Mouse (Mus musculus): ENCODE results near the gene Tmem42.

The Tmem42 gene

DNA sequence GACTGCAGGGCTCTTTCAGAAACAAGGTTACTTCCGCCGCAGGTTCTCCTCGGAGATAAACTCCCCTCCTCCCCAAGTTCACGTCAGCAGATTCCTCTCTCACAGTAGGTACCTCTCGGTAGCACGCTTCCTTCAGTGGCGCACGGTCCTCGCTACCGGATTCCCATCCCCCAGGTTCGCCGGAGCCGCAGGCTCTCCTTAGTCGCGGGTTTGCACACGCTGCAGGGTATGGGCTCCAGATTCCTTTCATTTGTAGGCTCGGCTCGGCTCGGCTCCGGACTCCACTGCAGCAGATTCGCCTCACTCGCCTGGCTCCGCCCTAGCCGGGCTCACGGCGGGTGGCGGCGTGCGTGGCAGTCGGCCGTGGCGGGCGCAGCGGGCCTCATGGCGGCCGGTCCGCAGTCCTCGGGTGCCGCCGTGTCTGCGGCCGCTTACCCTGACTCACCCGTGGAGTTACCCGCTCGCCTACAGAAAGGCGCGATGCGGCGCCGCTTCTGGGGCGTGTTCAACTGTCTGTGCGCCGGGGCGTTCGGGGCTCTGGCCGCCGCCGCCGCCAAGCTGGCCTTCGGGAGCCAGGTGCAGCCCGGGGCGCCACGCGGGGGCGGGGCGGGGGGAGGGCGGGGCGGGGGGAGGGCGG lies at the start of gene Tmem42:
Gene Tmem42, plus strand, starts transcription at position 332 of the 637 bp plus-strand sequence.
- peak; percentile 65 to 73 for DNase-seq (ENCODE audit: low spot score in 2 of 2)

GRCm38 (mm10) chr9:122998406-122999192 lies 22.5 kb upstream of the Tmem42 start:
- no peak for DNase-seq (ENCODE audit: low spot score in 2 of 2)

GRCm38 (mm10) chr9:122999193-122999586 lies 21.9 kb upstream of the Tmem42 start:
- no peak for DNase-seq (ENCODE audit: low spot score in 2 of 2)

DNA sequence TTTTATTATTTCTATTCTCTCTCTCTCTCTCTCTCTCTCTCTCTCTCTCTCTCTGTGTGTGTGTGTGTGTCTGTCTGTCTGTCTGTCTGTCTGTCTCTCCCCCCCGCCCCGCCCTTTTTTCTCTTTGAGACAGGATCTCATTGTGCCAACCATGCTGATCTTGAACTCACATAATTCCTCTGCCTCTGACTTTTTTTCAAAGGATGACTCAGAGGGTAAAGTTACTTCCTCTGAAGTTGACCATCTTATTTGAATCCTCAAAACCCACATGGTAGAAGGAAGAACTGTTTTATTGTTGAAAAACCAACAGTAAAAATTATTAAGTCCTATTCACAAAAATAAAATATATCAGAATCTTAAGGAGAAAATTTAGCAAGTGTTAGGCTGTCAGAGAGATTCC lies 16.4 kb upstream of the Tmem42 start:
- DNase-seq (ENCODE audit: low spot score in 2 of 2) = no peak

GRCm38 (mm10) chr9:123006071-123006470 lies 15.1 kb upstream of the Tmem42 start:
- DNase-seq (ENCODE audit: low spot score in 2 of 2) = no peak

- no peak for DNase-seq (ENCODE audit: low spot score in 2 of 2)
Observed at GRCm38 (mm10) chr9:123021636-123022379, 682 bp downstream of the Tmem42 start.

DNA sequence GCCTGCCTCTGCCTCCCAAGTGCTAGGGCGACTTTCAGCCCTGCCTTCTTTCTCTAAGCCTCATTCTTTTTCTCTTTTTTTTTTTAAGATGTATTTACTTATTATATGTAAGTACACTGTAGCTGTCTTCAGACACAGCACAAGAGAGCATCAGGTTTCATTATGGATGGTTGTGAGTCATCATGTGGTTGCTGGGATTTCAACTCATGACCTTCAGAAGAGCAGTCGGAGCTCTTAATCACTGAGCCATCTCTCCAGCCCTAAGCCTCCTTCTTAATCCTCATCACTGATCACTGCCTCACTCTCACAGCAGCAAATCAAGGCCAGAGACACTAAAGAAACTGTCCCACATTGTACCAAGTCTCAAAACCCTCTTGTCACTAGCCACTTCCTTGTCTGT lies 3.1 kb downstream of the Tmem42 start:
- DNase-seq (ENCODE audit: low spot score in 2 of 2) = no peak

DNA sequence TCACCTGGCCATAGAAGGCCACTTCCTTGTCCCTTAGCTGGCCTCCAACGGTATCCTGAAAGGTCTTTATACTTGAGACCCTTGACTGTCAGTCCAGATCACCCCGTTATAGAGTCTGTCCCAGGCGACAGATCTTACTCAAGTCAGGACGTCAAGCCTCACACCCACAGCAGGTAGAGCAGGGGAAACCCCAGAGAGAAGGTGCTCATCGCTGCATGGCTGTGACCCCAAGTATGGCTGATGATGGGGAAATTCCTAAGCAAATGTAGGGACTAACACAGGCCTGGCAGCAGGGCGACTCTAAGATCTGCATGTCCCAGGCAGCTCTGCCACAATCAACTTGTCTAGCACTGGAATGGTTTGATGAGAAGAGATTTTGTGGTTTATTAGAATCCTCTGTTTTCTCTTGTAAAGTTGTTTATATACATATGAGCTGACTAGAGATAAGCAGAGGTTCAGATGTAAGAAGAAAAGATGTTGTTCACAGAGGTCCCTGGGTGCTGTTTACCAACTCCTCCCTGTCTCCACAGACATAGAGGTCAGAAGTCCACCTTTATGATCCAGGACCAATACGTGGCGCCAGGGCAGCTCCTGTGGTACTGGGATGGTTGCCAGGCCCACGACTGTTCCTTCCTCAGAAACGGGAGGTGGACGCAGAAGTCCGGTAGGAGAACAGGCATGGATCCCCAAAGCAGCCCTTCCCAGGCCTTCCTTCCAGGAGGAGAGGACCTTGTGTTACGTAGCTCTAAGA lies 10.5 kb downstream of the Tmem42 start:
- no peak for DNase-seq (ENCODE audit: low spot score in 2 of 2)

DNA sequence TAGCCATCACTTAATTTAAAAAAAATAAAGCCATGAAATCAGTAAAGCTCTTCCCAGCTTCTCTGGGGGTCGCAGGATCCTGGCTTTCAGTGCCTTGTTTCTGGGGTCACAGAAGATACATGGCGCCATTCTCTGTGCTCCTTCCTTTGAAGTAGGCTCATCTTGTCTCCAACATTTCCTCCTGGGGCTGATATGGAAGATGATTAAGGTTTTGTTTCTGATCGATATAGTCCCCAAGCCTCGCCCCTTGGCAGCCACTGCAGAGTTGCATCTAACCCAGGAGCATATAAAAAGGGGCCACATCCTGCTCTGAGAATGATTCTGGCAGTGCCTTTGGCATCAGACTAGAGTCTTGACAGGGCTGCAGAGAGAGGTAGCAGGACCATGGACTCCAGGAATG lies 13.3 kb downstream of the Tmem42 start, which contains the start of gene Tgm4:
Gene Tgm4, plus strand, starts transcription at position 301 of the 400 bp plus-strand sequence.
- no peak for DNase-seq (ENCODE audit: low spot score in 2 of 2)

DNA sequence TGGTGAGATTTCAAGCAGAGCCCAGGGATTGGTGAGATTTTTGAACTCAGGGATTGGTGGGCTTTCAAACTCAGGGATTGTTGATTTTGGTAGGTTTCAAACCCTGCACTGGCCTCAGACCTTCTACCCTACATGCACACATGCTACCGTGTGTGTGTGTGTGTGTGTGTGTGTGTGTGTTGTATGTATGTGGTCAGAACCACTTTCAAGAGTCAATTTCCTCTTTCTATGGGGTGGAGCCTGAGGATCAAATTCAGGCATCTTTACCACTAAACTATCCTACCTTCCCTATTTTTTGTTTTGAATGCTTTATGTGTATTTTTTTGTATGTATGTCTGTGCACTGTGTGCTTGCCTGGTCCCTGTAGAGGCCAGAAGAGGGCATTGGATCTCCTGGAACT lies 26.5 kb downstream of the Tmem42 start:
- no peak for DNase-seq (ENCODE audit: low spot score in 2 of 2)

GRCm38 (mm10) chr9:123058724-123059292 lies 37.7 kb downstream of the Tmem42 start:
- no peak for DNase-seq (ENCODE audit: low spot score in 2 of 2)

GRCm38 (mm10) chr9:123060172-123060571 lies 39.0 kb downstream of the Tmem42 start:
- no peak for DNase-seq (ENCODE audit: low spot score in 2 of 2)

Data from spleen, postnatal 14 days (tissue).